Mouse (Mus musculus) liver, embryonic 14.5 days (tissue): ENCODE data around the gene Hdgf.

Experiments
- CTCF ChIP-seq: IDR thresholded peaks from 2 replicates; pipeline ENCODE4 v1.5.1; 2016; ENCODE audit warnings: antibody characterized with exemption, low read depth, control low read depth
- EP300 ChIP-seq: IDR thresholded peaks from 2 replicates; pipeline ENCODE4 v1.6.1; 2016; ENCODE audit warnings: antibody characterized with exemption, low read depth

GRCm38 (mm10) chr3:87918551-87918950, 12.4 kb downstream of the Hdgf start:
- no peak for TF ChIP-seq CTCF
- TF ChIP-seq EP300 = no peak
